Mouse (Mus musculus): Measurements from ENCODE around the gene Gm2696. TPM values are rescaled to one million over a fixed set of nuclear protein-coding genes. Genes with fewer than 3 reads are reported as not detected.

The Gm2696 gene
- polyA plus RNA-seq, 1 experiment = not detected

GRCm38 (mm10) chr10:77880305-77880704 is 65.8 kb downstream of the Gm2696 start:
- Histone ChIP-seq H3K36me3 (ENCODE audit: control insufficient read depth, insufficient read depth, low read length) (no peaks in the 10 kb centered on the region), H3K27me3 (ENCODE audit: control insufficient read depth, insufficient read depth, low read length) (no peaks in the 10 kb centered on the region), H3K4me3 (ENCODE audit: control insufficient read depth, low read depth, low read length) (no peak overlapping the region), H3K4me1 (ENCODE audit: control insufficient read depth, insufficient read depth, low read length) (no peaks in the 10 kb centered on the region; the same call in 1 of the 2 replicates), H3K27ac (ENCODE audit: control insufficient read depth, insufficient read depth, low read depth, low read length) (no peak overlapping the region)
- TF ChIP-seq POLR2A (IDR thresholded peaks at IDR 0.05; ENCODE audit: control insufficient read depth, low read depth, low read length) (no peak), CTCF (IDR thresholded peaks at IDR 0.05; ENCODE audit: control insufficient read depth, insufficient read depth, insufficient replicate concordance, low read depth, low read length) (no peak)

GRCm38 (mm10) chr10:77882553-77882952 is 68.1 kb downstream of the Gm2696 start:
- H3K4me1 ChIP-seq (ENCODE audit: control insufficient read depth, insufficient read depth, low read length) = no peaks in the 10 kb centered on the region; the same call in 1 of the 2 replicates
- peak; percentile 43; the same call in 1 of the 2 replicates for TF ChIP-seq CTCF (IDR thresholded peaks at IDR 0.05; ENCODE audit: control insufficient read depth, insufficient read depth, insufficient replicate concordance, low read depth, low read length)
- no peak for TF ChIP-seq POLR2A (IDR thresholded peaks at IDR 0.05; ENCODE audit: control insufficient read depth, low read depth, low read length)
- H3K4me3 ChIP-seq (ENCODE audit: control insufficient read depth, low read depth, low read length) = no peak overlapping the region
- H3K27me3 ChIP-seq (ENCODE audit: control insufficient read depth, insufficient read depth, low read length) = no peaks in the 10 kb centered on the region
- no peak overlapping the region for H3K27ac ChIP-seq (ENCODE audit: control insufficient read depth, insufficient read depth, low read depth, low read length)
- no peaks in the 10 kb centered on the region for H3K36me3 ChIP-seq (ENCODE audit: control insufficient read depth, insufficient read depth, low read length)

Other genes starting within 250 kb of the Gm2696 start
- 127 and 131 TPM in 2 replicates for gene Pttg1ip, start 233.0 kb upstream of the Gm2696 start, polyA plus RNA-seq (2012; rRNA removed)
- gene Sumo3, start 208.6 kb upstream of the Gm2696 start, polyA plus RNA-seq (2012; rRNA removed) = 83.1 and 88.6 TPM in 2 replicates
- 0.72 TPM in 1 of 2 replicates, not detected in the other for gene Gm49325, start 208.5 kb upstream of the Gm2696 start, polyA plus RNA-seq (2012; rRNA removed)
- gene Ube2g2, start 192.4 kb upstream of the Gm2696 start, polyA plus RNA-seq (2012; rRNA removed) = 66.1 and 70.3 TPM in 2 replicates
- gene Tspear, start 128.1 kb upstream of the Gm2696 start, polyA plus RNA-seq (2012; rRNA removed) = 0.07 and 0.73 TPM in 2 replicates
- not detected in 2 replicates for gene Gm19402, start 123.9 kb upstream of the Gm2696 start, polyA plus RNA-seq (2012; rRNA removed)
- gene Gm9508, start 117.4 kb upstream of the Gm2696 start, polyA plus RNA-seq (2012; rRNA removed) = not detected in 2 replicates
- gene Gm10272, start 108.1 kb upstream of the Gm2696 start, polyA plus RNA-seq (2012; rRNA removed) = not detected in 2 replicates
- gene Gm10024, start 103.2 kb upstream of the Gm2696 start, polyA plus RNA-seq (2012; rRNA removed) = not detected in 2 replicates
- gene Gm10142, start 98.9 kb upstream of the Gm2696 start, polyA plus RNA-seq (2012; rRNA removed) = not detected in 2 replicates
- gene Krtap12-1, start 94.1 kb upstream of the Gm2696 start, polyA plus RNA-seq (2012; rRNA removed) = not detected in 2 replicates
- not detected in 2 replicates for gene Gm10100, start 88.2 kb upstream of the Gm2696 start, polyA plus RNA-seq (2012; rRNA removed)
- not detected in 2 replicates for gene Gm18596, start 72.0 kb upstream of the Gm2696 start, polyA plus RNA-seq (2012; rRNA removed)
- gene Gm9736, start 63.3 kb upstream of the Gm2696 start, polyA plus RNA-seq (2012; rRNA removed) = not detected in 2 replicates
- gene Gm3233, start 55.0 kb upstream of the Gm2696 start, polyA plus RNA-seq (2012; rRNA removed) = not detected in 2 replicates
- not detected in 2 replicates for gene Gm3238, start 43.4 kb upstream of the Gm2696 start, polyA plus RNA-seq (2012; rRNA removed)
- not detected in 2 replicates for gene Gm7138, start 37.7 kb upstream of the Gm2696 start, polyA plus RNA-seq (2012; rRNA removed)
- gene Gm3250, start 32.1 kb upstream of the Gm2696 start, polyA plus RNA-seq (2012; rRNA removed) = not detected in 2 replicates
- gene Gm7137, start 26.5 kb upstream of the Gm2696 start, polyA plus RNA-seq (2012; rRNA removed) = not detected in 2 replicates
- not detected in 2 replicates for gene Gm9639, start 19.6 kb upstream of the Gm2696 start, polyA plus RNA-seq (2012; rRNA removed)
- gene Gm19668, start 15.5 kb upstream of the Gm2696 start, polyA plus RNA-seq (2012; rRNA removed) = not detected in 2 replicates
- gene Gm9507, start 2.8 kb upstream of the Gm2696 start, polyA plus RNA-seq (2012; rRNA removed) = not detected in 2 replicates
- 1.2 and 1.4 TPM in 2 replicates for gene Krtap10-4, start 12.4 kb downstream of the Gm2696 start, polyA plus RNA-seq (2012; rRNA removed)
- gene Krtap10-10, start 21.3 kb downstream of the Gm2696 start, polyA plus RNA-seq (2012; rRNA removed) = not detected in 2 replicates
- gene Gm36176, start 32.1 kb downstream of the Gm2696 start, polyA plus RNA-seq (2012; rRNA removed) = not detected in 2 replicates
- gene Gm10318, start 38.2 kb downstream of the Gm2696 start, polyA plus RNA-seq (2012; rRNA removed) = not detected in 2 replicates
- gene Gm3285, start 47.3 kb downstream of the Gm2696 start, polyA plus RNA-seq (2012; rRNA removed) = not detected in 2 replicates
- 0.57 and 1.1 TPM in 2 replicates for gene Lrrc3, start 87.9 kb downstream of the Gm2696 start, polyA plus RNA-seq (2012; rRNA removed)
- 0.17 and 0.30 TPM in 2 replicates for gene Trpm2, start 155.9 kb downstream of the Gm2696 start, polyA plus RNA-seq (2012; rRNA removed)
- gene 1810043G02Rik, start 163.8 kb downstream of the Gm2696 start, polyA plus RNA-seq (2012; rRNA removed) = 61.7 and 72.6 TPM in 2 replicates
- 16.3 and 18.3 TPM in 2 replicates for gene Pfkl, start 195.4 kb downstream of the Gm2696 start, polyA plus RNA-seq (2012; rRNA removed)
- 15.7 and 16.2 TPM in 2 replicates for gene Dnmt3l, start 227.3 kb downstream of the Gm2696 start, polyA plus RNA-seq (2012; rRNA removed)
- gene Aire, start 228.9 kb downstream of the Gm2696 start, polyA plus RNA-seq (2012; rRNA removed) = 1.7 and 1.8 TPM in 2 replicates

Measured in testis, adult 2 months (tissue).